10 mouse cellular contexts compared by ENCODE assay signal in genomic region chr12:86810040-86810439, GRCm38 (mm10).
DNase-seq lines count a peak whose midpoint lies in the region; ATAC-seq and TF ChIP-seq lines count a peak whose summit lies in the region.
"Had no signal": no experiment of that assay in that cellular context is flagged by ENCODE, and none has a peak within 500 bp of the region (broad histone marks: within the 10 kb centered on the region; RNA-seq: fewer than 3 reads in every experiment).

No protein-coding gene starts in this region.

- peaks cover 33% of the 10 kb centered on the region for H3K4me1 ChIP-seq in heart, embryonic 11.5 days (ENCODE audit: control insufficient read depth, insufficient read depth, low read length)
- peaks cover 82% of the 10 kb centered on the region for H3K4me1 ChIP-seq in megakaryocyte, embryonic 14.5 days
- H3K4me1 ChIP-seq in hindbrain, embryonic 13.5 days (replicated peaks) = peaks cover 88% of the 10 kb centered on the region
- peaks cover 46% of the 10 kb centered on the region for H3K4me1 ChIP-seq in midbrain, postnatal 0 days (ENCODE audit: insufficient read depth, low read length)
- H3K4me1 ChIP-seq in cerebellum, adult 2 months (ENCODE audit: control insufficient read depth, insufficient read depth, low read length) = peaks cover 39% of the 10 kb centered on the region

- no peaks in the 10 kb centered on the region for H3K9me3 ChIP-seq in heart, embryonic 11.5 days (replicated peaks; ENCODE audit: control insufficient read depth, low read length)
- H3K9me3 ChIP-seq in megakaryocyte, embryonic 14.5 days = no peaks in the 10 kb centered on the region
- no peaks in the 10 kb centered on the region for H3K9me3 ChIP-seq in hindbrain, embryonic 13.5 days
- H3K9me3 ChIP-seq in midbrain, postnatal 0 days (ENCODE audit: low read length) = no peaks in the 10 kb centered on the region
- H3K9me3 ChIP-seq: neural tube, embryonic 12.5 days had no signal

- intact Hi-C loops in heart, postnatal 10 days (cut with DNase I) = no loop called here

- no peak for ATAC-seq in heart, embryonic 11.5 days (replicated peaks; ENCODE audit: insufficient number of reproducible peaks, low FRiP score, low TSS enrichment)
- ATAC-seq in megakaryocyte, adult 5-6 weeks (ENCODE audit: poor library complexity, severe bottlenecking) = no peak
- ATAC-seq in hindbrain, embryonic 13.5 days (ENCODE audit: low FRiP score) = no peak
- ATAC-seq in midbrain, postnatal 0 days (ENCODE audit: low FRiP score) = no peak

- peak; percentile 32 for TF ChIP-seq CTCF in midbrain, postnatal 0 days (IDR thresholded peaks at IDR 0.05)
- TF ChIP-seq CTCF in cerebellum, adult 2 months (IDR thresholded peaks at IDR 0.05; ENCODE audit: borderline replicate concordance, insufficient read depth, low read depth, low read length) = no peak

- H3K36me3 ChIP-seq in heart, embryonic 11.5 days (ENCODE audit: control insufficient read depth, insufficient read depth, low read length) = no peaks in the 10 kb centered on the region
- H3K36me3 ChIP-seq in megakaryocyte, embryonic 14.5 days (replicated peaks; ENCODE audit: low read length) = no peaks in the 10 kb centered on the region
- H3K36me3 ChIP-seq in hindbrain, embryonic 13.5 days = no peaks in the 10 kb centered on the region
- no peaks in the 10 kb centered on the region for H3K36me3 ChIP-seq in midbrain, postnatal 0 days (ENCODE audit: insufficient read depth, low read length)
- H3K36me3 ChIP-seq: neural tube, embryonic 12.5 days had no signal

- H3K4me2 ChIP-seq in heart, embryonic 11.5 days = no peak overlapping the region
- no peak overlapping the region for H3K4me2 ChIP-seq in hindbrain, embryonic 13.5 days
- H3K4me2 ChIP-seq in midbrain, postnatal 0 days (ENCODE audit: low read depth, low read length, poor library complexity, severe bottlenecking) = no peak overlapping the region
- H3K4me2 ChIP-seq: neural tube, embryonic 12.5 days had no signal

- no peak overlapping the region for H3K9ac ChIP-seq in heart, embryonic 11.5 days (ENCODE audit: low read depth, low read length)
- H3K9ac ChIP-seq in hindbrain, embryonic 13.5 days = no peak overlapping the region
- H3K9ac ChIP-seq in midbrain, postnatal 0 days (replicated peaks; ENCODE audit: low read length, poor library complexity, severe bottlenecking) = no peak overlapping the region
- H3K9ac ChIP-seq: neural tube, embryonic 12.5 days had no signal

- no peak for DNase-seq in heart, postnatal 10 days
- DNase-seq in midbrain, postnatal 0 days (ENCODE audit: low spot score) = no peak
- no peak for DNase-seq in cerebellum, adult 2 months
- DNase-seq in ovary, adult 18-20 months (ENCODE audit: low spot score) = no peak
- DNase-seq: kidney, adult 18-20 months had no signal

- 91% methylated on average over 1 of the region's 1 CpGs for WGBS in heart, embryonic 11.5 days (ENCODE audit: insufficient replicate concordance)
- WGBS in hindbrain, embryonic 13.5 days = 90% methylated on average over 1 of the region's 1 CpGs
- WGBS in midbrain, postnatal 0 days = 96% methylated on average over 1 of the region's 1 CpGs
- WGBS in cerebellum, adult 2 months = 71% methylated on average over 1 of the region's 1 CpGs

- 0 out of 2 replicates have a peak overlapping the region, but pooled peaks have one; percentile 82 for H3K27ac ChIP-seq in heart, embryonic 11.5 days (ENCODE audit: low read depth, low read length)
- H3K27ac ChIP-seq in hindbrain, embryonic 13.5 days = peak overlapping the region; percentile 80
- peak overlapping the region; percentile 80 for H3K27ac ChIP-seq in midbrain, postnatal 0 days (ENCODE audit: low read depth, low read length)
- H3K27ac ChIP-seq in cerebellum, adult 2 months (ENCODE audit: insufficient read depth, low read length) = no peak overlapping the region
- H3K27ac ChIP-seq: neural tube, embryonic 12.5 days had no signal

- no peak for TF ChIP-seq POLR2A in cerebellum, adult 2 months (IDR thresholded peaks at IDR 0.05; ENCODE audit: borderline replicate concordance, insufficient read depth, low read length)

- no peak overlapping the region for H3K4me3 ChIP-seq in heart, embryonic 11.5 days (ENCODE audit: low read depth, low read length)
- peak overlapping the region; percentile 70 for H3K4me3 ChIP-seq in megakaryocyte, embryonic 14.5 days (replicated peaks)
- no peak overlapping the region for H3K4me3 ChIP-seq in hindbrain, embryonic 13.5 days
- no peak overlapping the region for H3K4me3 ChIP-seq in midbrain, postnatal 0 days (ENCODE audit: low read depth, low read length)
- H3K4me3 ChIP-seq in cerebellum, adult 2 months (replicated peaks; ENCODE audit: insufficient read depth, low read depth, low read length) = no peak overlapping the region
- H3K4me3 ChIP-seq: neural tube, embryonic 12.5 days had no signal

- no peaks in the 10 kb centered on the region for H3K27me3 ChIP-seq in heart, embryonic 11.5 days (ENCODE audit: control insufficient read depth, insufficient read depth, low read length)
- no peaks in the 10 kb centered on the region for H3K27me3 ChIP-seq in megakaryocyte, embryonic 14.5 days (replicated peaks)
- no peaks in the 10 kb centered on the region for H3K27me3 ChIP-seq in hindbrain, embryonic 13.5 days
- H3K27me3 ChIP-seq in midbrain, postnatal 0 days (ENCODE audit: insufficient read depth, low read length) = no peaks in the 10 kb centered on the region
- H3K27me3 ChIP-seq in cerebellum, adult 2 months (ENCODE audit: control insufficient read depth, insufficient read depth, low read length) = no peaks in the 10 kb centered on the region
- H3K27me3 ChIP-seq: neural tube, embryonic 12.5 days had no signal
